Mouse (Mus musculus): ENCODE results near the gene AI464131. TPM values are rescaled to one million over a fixed set of nuclear protein-coding genes. Genes with fewer than 3 reads are reported as not detected.

Gene AI464131
- 10 to 100 TPM; 78.4 to 90.4 TPM for total RNA-seq (2021)
- long read RNA-seq, experiment 1, full-length matches to known transcripts, result 100 of 133 reads
- long read RNA-seq, experiment 1, partial matches to known transcripts, result 1 of 133 reads
- long read RNA-seq, experiment 1, other reads (novel, unspliced or antisense), result 32 of 133 reads
- long read RNA-seq, experiment 2, full-length matches to known transcripts, result 206 of 251 reads
- long read RNA-seq, experiment 2, partial matches to known transcripts, result 0 of 251 reads
- long read RNA-seq, experiment 2, other reads (novel, unspliced or antisense), result 45 of 251 reads

DNA sequence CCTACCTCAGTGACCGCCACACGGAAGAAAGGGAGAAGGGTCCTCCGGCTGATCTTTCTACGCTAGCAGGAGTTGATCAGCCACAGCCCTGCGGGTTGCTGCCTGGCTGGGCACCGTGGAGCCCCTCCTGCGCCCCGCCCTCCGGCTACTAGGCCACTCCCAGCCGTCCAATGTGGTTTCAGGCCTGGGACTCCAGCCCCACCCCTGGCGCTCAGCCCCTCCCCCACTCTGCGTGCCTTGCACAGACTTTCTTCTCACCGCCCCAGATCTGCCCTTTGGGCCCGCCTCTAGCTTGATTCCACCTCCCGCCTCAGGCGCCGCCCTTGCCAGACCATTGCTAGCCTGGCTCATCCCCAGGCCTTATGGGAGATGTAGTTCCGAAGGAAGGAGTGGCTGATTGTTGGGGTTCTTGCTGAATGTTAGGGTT is at the start of gene AI464131:
AI464131 (minus strand) TSS at position 91 of the 427 bp plus-strand sequence.
- DNase-seq (ENCODE audit: low spot score in 2 of 2), result peak; percentile 99

DNA sequence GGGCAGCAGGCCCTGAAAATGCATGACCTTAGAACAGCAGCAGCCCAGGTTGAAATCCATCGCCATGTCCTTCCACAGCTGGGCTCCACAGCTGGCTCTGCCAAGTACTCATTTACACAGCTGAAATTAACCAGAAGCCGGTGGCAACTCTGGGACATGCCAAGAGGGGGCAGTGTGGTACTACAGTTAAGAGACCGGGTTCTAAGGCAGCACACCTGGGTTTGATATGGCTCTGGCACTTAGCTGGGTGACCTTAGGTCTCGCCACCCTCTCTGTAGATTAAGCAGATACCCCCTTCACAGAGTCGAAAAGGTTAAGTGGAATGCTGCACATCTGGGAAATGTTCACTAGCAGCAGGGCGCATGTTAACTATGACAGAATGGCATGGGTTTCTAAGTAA is 49.7 kb upstream of the AI464131 start:
- peak in 1 of 2 experiments; percentile 60 for DNase-seq (ENCODE audit: low spot score in 2 of 2)

DNA sequence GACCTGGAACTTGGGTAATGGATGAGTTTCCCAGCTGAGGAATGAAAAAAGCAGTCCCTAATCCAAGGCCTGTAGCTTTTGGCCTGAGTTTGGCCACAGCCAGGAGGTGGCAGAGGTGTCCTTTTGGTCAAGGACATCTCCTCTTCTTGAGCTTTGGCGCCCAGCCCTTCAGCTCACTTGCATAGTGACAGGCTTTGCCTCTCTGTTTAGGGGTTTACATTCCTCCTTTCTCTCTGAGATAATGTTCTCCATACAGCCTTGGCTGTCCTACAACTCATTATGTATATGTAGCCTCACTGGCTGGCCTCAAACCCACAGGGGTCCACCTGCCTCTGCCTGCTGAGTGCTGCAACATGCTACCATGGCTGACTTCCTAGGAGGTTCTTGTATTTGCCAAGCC is 44.2 kb upstream of the AI464131 start:
- DNase-seq (ENCODE audit: low spot score in 2 of 2), result no peak

DNA sequence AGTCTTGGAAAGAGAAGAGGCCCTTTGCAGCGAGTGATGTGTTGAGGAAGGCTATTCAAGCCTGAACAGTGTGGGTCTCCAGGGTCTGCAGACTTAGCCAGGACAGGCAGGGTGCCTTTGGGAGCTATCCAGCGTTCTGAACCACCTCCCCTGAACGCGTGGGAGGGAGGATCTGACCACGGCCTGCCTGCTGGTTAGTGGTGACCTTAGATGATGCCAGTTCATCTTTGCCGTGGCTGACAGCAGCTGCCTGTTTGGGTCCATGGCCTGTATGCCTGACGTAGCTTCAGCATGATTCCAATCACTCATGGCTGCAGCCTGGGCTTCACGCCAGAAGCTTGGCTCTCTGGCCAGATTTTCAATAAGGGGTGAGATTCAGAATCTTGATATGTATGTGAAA is 43.1 kb upstream of the AI464131 start:
- DNase-seq (ENCODE audit: low spot score in 2 of 2), result peak in 1 of 2 experiments; percentile 29

DNA sequence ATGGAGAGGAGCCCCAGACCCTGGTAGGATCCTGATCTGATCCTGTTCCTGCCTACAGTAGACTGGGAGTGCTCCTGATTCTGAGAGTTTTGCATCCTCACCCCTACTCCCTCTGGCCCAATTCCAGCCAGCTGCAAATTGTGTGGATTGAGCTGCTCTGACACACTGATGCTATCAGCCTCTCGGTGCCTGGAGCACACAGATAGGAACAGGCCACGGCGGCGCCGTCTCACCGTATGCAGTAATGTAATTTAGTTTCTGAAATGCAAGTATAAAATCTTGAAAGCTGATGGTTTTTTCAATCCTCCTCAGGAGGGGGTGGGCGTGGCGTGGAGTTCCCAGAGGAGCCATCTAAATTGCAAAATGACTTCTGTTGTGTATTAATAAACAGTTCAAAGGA is 39.3 kb upstream of the AI464131 start:
- no peak for DNase-seq (ENCODE audit: low spot score in 2 of 2)

DNA sequence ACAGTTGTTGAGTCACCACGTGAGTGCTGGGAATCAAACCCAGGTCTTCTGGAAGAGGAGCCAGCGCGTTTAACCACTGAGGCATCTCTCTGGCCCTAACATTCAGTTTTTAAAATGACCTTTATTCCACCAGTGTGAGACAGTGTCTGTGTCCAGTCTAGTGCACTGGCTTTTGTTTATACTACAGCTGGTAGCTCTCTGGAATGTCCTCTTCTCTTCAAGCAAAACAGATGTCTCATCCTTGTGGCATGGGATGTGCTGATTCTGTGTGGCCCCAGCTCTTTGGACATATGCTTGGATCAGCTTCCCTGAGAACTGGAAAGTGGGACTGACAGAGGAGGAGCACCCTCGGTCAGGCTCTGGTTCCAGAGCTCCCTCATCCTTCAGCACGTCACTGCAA is 32.0 kb upstream of the AI464131 start:
- no peak for DNase-seq (ENCODE audit: low spot score in 2 of 2)

DNA sequence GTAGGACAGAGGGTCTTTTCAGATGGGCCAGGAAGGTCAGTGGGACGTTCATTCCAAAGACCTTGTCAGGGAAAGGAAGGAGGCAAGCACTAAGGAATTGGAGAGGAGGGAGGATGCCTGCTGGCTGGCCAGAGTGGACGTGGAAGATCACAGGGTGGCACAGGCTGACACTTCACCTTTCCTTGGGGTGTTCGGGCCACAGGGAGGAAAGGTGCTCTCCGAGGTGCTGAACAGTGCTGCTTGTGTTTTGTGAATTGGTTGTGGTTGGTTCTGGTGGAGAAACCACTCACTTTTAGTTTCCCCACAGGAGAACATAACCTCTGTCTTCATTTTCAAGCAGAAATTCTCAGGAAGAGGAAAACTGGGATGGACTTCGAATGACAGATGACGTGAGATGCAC is 29.5 kb upstream of the AI464131 start:
- DNase-seq (ENCODE audit: low spot score in 2 of 2), result peak in 1 of 2 experiments; percentile 31

DNA sequence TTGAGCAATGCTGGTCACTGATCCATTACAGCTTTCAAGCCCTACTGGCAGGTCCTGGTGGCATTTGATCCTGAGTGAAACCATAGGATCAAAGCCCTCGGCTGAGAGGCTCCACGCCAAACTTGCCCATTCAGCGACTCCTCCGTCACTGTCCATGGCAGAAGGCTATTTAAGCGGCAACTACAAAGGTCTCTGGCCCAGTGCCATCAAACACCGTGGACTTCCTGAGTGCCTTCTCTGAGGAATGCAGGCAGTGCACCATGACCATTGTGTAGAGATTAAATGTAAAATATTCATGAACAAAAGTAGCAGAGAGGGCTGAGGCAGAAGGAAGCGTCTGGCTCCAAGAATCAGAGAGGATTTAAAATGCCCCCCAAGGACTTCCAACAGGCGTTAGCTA is 25.1 kb upstream of the AI464131 start:
- DNase-seq (ENCODE audit: low spot score in 2 of 2), result peak in 1 of 2 experiments; percentile 38

DNA sequence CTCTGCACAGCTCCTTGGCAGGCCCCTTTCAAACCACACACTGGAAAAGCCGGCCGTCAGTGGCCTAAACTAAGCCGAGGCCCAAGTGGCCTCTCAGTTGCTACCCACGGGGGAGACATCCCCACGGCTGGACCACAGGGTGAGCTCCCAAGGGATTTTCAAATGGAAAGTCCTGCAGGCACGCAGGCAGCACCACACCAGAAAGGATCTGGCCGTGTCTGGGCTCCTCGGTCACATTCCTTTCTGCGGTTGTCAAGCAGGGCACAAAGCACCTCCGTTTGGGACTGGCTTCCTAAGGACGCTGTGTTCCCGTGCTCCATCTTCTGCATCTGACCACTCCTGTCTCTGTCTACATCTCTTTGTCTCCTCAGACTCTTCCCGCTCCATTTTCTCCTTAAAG is 24.2 kb upstream of the AI464131 start:
- no peak for DNase-seq (ENCODE audit: low spot score in 2 of 2)

DNA sequence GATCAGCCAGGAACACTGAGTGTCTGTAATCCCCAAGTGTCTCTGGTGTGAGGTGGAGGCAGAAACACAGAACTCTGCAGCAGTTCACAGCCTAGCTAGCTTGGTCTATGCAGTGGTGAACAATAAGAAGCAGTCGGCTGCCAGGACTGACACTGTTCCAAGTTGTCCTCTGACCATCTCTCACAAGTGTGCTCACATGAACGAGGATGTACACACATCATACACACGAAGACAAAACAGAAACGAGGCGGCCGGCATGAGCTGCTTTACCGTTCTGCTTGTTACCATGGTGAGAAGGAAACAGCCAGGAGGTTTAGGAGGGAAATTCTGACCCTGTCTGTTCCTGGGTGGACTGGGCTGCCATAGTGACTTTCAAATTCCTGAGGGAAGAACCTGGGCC is 23.7 kb upstream of the AI464131 start:
- DNase-seq (ENCODE audit: low spot score in 2 of 2), result no peak

DNA sequence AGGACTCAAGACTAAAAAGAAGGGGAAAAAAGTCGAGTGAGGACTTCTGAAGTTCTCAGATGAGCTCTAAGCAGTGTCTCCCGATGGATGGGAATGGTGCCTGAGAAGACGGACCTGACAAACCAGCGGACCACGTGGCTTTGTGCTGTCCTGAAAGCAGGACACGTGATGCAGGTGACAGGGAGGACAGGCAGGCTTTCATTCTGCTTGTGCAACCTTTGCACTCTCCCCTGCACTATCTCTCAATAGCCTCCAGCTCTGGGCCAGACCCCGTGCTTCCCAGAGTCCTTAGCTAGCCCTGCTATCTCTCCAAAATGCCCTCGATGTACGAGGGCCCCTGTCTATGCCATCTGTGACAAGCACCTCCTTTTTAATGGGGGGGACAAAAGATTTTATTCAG is 22.0 kb upstream of the AI464131 start:
- no peak for DNase-seq (ENCODE audit: low spot score in 2 of 2)

DNA sequence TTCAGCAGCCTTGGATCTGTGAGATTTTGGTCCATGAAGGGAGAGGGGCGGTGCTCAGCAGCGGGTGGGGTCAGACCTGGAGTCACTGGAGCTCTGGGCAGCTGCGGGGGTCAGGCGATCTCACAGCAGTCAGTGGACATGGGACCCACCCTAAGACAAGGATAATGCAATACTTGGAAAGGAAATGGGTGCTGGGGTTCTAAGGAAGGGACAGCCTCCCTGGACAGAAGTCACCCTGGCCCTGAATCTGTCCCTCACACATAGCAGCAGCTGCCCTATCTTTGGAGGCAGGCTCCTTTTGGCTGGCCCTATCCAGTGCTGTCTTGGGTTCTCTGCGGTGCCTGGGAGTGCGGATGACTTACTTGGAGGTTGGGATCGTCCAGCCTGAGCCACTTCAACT is 21.0 kb upstream of the AI464131 start:
- no peak for DNase-seq (ENCODE audit: low spot score in 2 of 2)

DNA sequence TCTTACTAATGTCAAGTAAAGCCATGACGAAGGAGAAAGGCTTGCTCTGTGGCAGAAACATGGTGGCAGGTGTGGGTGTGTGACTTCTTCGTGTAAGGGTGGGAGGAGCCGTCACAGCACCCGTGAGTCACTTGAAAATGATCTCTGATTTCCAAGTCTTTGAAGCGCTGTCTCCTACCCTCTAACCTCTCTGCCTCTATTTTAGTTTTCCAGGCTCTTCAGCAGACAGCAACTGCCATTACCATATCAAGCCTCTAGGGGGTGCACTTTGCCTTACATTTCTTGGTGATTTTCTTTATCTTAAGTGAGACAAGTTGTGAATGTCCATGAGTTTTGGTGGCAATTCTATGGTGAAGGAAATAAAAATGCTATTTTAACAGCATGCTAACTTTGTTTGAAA is 19.9 kb upstream of the AI464131 start:
- DNase-seq (ENCODE audit: low spot score in 2 of 2), result no peak

DNA sequence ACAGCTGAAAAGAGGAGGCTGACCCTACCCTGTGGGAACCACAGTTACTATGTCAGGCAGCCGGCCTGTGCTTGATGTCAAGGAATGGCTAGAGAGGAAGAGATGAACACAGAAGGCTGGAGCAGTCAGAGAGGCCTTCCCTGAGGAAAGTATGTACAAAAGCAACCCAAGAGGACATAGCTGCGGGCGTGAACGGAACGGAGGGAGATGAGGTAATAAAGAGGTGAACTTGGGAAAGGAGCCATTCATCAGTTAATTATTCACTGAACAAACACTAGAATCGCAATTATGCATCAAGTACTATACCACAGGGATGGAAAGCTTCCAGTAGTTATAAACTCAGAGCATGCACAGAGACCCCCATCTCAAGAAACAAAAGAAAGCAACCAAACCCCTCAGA is 19.3 kb upstream of the AI464131 start:
- no peak for DNase-seq (ENCODE audit: low spot score in 2 of 2)

DNA sequence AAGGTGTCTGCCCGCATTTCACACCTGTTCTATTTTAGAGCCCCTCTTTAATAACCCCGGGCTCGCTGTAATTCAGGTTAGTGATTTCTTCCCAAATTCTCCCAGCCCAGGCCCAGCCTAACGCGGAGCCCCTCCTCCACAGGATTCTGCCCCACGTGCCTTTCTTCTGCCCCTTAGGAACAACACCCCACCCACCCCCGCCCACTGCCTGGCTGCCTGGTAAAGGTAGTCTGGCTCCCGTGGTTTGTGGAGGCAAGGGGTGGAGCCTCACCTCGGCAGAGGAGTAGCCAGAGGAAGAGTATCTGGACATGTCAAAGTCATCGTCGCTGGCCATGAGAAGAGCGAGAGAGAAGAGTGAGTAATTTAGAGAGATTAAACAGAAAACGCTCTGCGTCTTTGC is 17.8 kb upstream of the AI464131 start:
- DNase-seq (ENCODE audit: low spot score in 2 of 2), result no peak

DNA sequence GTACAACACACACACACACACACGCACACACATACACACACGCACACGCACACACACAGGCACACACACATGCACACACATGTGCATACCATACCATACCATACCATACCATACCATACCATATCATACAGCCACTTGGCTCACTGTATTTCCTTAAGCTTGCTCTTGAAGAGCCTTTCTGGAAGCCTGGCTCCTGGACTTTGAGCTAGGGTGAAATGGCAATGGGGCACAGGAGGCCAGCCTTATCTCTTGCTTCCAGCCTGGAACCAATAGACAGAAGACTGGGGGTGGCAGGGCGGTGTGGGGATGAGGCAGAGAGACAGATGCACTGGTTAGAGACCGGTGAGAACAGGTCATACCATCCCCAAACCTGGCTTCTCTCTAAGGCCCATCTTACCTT is 16.3 kb upstream of the AI464131 start:
- DNase-seq (ENCODE audit: low spot score in 2 of 2), result no peak

DNA sequence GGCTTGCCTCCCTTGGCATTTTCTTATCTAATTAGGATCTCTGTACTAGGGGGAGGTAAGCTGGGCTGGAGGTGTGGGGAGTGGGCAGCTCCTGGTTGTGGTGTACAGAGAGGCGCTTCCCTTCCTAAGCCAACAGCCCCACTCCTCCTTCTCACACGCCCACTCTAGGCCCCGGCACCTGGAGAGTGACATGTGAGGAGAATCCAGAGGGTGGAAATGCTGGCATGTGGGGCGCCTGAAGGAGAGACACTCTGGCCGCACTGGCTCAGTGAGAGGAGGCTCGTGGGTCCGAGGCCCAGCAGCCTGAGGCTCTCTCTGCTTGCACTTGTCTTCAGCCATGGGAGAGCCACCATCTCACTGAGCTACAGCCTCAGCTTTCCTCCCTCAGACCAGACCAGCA is 15.5 kb upstream of the AI464131 start:
- no peak for DNase-seq (ENCODE audit: low spot score in 2 of 2)

DNA sequence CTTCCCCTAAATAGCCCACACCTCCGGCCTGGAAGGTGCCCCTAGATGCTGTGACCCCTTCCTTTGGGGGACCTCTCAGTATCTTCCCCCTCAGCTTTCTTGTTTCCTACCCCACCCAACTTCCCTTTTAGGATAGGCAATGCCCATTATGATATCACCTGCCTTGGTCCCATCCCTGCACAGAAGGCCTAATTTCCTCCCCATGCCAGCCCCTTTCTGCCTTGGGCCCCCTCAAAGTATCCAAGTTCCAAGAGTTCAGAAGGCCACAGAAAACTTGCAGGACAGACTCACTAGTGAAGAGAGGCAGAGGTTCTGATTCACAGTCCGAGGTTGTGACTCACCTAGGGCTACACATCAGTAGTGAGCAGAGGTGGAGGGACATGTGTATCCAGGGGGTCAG is 14.4 kb upstream of the AI464131 start, which contains the start of gene 1110017D15Rik:
1110017D15Rik (minus strand) TSS at position 101 of the 400 bp plus-strand sequence.
- DNase-seq (ENCODE audit: low spot score in 2 of 2), result no peak

DNA sequence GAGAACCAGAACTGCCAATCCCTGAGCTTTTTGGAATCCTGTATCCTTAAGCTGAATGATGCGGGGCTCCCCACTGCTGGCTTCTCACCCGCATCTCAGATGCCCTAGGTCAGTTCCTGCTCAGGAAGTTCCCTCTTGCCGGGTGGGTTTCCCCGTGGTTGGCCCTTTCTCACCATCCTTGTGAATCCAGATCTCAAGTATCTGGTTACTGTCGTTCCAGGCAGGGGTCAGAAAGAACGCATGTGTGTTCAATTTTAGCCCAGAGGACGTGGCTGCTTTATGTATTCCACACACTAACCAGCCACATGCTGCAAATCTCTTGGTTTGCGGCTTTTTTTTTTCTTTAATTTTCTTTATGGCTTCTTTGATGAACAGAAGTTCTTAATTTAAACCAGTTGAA is 10.8 kb upstream of the AI464131 start:
- DNase-seq (ENCODE audit: low spot score in 2 of 2), result no peak

DNA sequence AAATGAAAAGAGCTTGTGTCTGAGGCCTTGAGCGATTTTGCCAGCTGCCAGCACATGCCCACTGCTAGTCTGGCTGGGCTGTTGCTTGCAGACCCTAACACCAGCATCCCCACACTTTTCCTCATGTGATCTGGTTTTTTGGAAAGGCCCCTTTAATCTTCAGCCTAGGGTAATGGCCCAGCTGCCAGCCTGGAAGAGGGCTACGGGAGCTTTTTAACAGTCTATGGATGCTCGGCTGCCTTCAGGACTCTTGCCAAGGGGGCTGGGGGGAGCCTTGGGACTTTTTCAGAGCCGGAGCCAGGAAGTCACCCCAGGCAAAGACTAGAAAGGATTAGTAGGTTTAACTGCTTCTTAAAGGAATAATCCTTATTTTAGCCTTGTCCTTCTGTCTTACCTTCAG is 10.4 kb upstream of the AI464131 start:
- no peak for DNase-seq (ENCODE audit: low spot score in 2 of 2)

DNA sequence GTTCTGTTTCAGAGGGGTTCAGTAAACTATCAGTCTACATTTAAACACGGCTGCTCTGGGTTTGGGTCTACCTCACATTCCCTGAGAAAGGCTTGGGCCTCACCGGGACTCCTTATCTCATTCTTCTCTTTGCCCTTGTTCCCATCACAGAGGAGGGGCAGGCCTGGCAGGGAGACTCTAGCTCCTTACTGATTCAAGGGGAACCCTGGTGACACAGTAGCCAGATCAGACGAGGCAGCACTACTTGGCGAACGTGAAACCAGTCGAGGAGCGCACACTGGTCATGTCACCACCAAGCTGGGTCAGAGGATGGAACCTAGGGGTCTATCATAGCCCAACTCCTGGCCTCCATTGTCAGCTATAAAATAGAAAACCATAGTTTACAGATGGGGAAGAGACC is 5.1 kb upstream of the AI464131 start:
- DNase-seq (ENCODE audit: low spot score in 2 of 2), result no peak

DNA sequence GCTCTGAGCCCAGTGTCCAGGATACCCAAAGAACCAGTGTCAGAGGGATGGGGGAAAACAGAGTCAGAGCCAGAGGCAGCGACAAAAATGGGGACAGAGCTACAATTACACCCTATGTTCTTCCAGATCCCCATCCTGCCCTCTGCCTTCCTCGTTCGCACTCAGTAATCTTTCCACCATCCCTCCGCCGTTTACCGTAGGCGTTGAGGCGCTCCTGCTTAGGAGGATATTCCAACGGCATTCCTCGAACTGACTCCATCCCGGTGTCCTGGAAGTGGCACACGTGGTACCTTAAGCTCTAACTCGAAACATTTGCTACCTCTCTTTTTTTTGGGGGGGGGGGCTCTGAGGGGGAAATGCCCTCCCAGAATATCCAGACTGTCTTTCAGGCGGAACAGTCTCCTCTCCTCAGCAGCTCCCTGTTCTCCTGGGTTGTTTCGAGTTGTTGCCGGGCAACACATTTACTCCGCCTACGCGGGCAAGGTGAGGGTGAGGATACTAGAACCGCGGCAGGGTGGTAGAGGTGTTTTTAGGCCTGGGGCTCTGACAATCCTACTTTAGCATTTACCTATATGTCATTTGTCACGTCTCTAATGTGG is 4.5 kb upstream of the AI464131 start:
- no peak for DNase-seq (ENCODE audit: low spot score in 2 of 2)

DNA sequence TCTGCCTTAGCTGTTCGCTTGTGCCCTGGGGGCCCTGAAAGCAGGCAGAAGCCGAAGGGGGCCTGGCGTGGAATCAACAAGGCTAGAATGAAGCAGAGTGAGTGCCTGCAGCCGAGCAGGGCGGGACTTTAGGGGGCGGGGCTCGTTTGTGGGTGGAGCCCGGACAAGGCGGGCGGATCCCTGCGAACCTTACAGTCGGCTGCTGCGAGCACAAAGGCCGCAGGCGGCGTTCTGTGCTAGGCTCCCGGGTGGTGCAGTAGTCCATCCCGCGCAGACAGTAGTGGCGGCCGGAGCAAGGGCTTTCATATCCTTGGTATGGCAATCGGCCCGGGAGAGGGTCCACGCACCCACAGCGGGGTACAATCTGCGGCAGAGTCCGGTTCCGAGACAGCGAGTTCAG is 4.0 kb upstream of the AI464131 start:
- peak; percentile 64 to 86 for DNase-seq (ENCODE audit: low spot score in 2 of 2)
